Mouse (Mus musculus) MEL (cell line): ENCODE data around the gene Ccdc157. TPM values are rescaled to one million over a fixed set of nuclear protein-coding genes. Genes with fewer than 3 reads are reported as not detected.

Experiments used
- CTCF ChIP-seq, 3 experiments: IDR thresholded peaks in 2 of 3; conservative IDR thresholded peaks in 1 of 3; 2 replicates each; pipeline ENCODE4 v1.5.1; 2011 to 2012; ENCODE audit warnings: low read length in 3 of 3, low read depth in 2 of 3, mild to moderate bottlenecking in 2 of 3, improper control_type of control experiment in 1 of 3, inconsistent platforms in 1 of 3, mixed read lengths in 1 of 3, moderate library complexity in 1 of 3; ENCODE audit not compliant: control insufficient read depth in 1 of 3, insufficient read depth in 1 of 3, poor library complexity in 1 of 3, severe bottlenecking in 1 of 3
- EP300 ChIP-seq, 2 experiments: IDR thresholded peaks; 2 replicates each; pipeline ENCODE4 v1.6.1; 2011; ENCODE audit warnings: improper control_type of control experiment in 2 of 2, low read length in 2 of 2, low read depth in 1 of 2, mild to moderate bottlenecking in 1 of 2
- GABPA ChIP-seq: IDR thresholded peaks from 2 replicates; pipeline ENCODE4 v1.6.1; 2012; ENCODE audit warnings: low read depth, mild to moderate bottlenecking, inconsistent platforms, low read length, improper control_type of control experiment, moderate library complexity
- HCFC1 ChIP-seq: IDR thresholded peaks from 2 replicates; pipeline ENCODE4 v1.6.1; 2012; ENCODE audit warnings: low read depth, mild to moderate bottlenecking, inconsistent platforms, low read length, improper control_type of control experiment, moderate library complexity
- MAX ChIP-seq: IDR thresholded peaks from 2 replicates; pipeline ENCODE4 v1.6.1; 2011; ENCODE audit warnings: low read length, improper control_type of control experiment
- MEF2A ChIP-seq: IDR thresholded peaks from 2 replicates; pipeline ENCODE4 v1.6.1; 2014; ENCODE audit warnings: low read depth, mild to moderate bottlenecking, inconsistent platforms, low read length, improper control_type of control experiment; ENCODE audit not compliant: poor library complexity, insufficient replicate concordance, severe bottlenecking; ENCODE audit errors: extremely low read depth
- MXI1 ChIP-seq: IDR thresholded peaks from 2 replicates; pipeline ENCODE4 v1.6.1; 2011; ENCODE audit warnings: mild to moderate bottlenecking, low read depth, low read length, improper control_type of control experiment
- MYB ChIP-seq: IDR thresholded peaks from 2 replicates; pipeline ENCODE4 v1.6.1; 2011; ENCODE audit warnings: mild to moderate bottlenecking, low read depth, low read length, improper control_type of control experiment
- MYC ChIP-seq: IDR thresholded peaks from 2 replicates; pipeline ENCODE4 v1.6.1; 2011; ENCODE audit warnings: low read depth, mild to moderate bottlenecking, low read length, improper control_type of control experiment, moderate library complexity
- NRF1 ChIP-seq: IDR thresholded peaks from 2 replicates; pipeline ENCODE4 v1.6.1; 2014; ENCODE audit warnings: low read depth, mild to moderate bottlenecking, inconsistent platforms, low read length, improper control_type of control experiment, moderate library complexity; ENCODE audit not compliant: poor library complexity, insufficient read depth, severe bottlenecking
- POLR2A ChIP-seq, 2 experiments: IDR thresholded peaks; 2 replicates each; pipeline ENCODE4 v1.6.1; 2011 to 2012; ENCODE audit warnings: low read length in 2 of 2, mild to moderate bottlenecking in 2 of 2, control low read depth in 1 of 2, improper control_type of control experiment in 1 of 2, low read depth in 1 of 2, moderate library complexity in 1 of 2; ENCODE audit not compliant: control insufficient read depth in 1 of 2, insufficient read depth in 1 of 2, poor library complexity in 1 of 2
- POLR2AphosphoS2 ChIP-seq: IDR thresholded peaks from 2 replicates; pipeline ENCODE4 v1.6.1; 2011; ENCODE audit warnings: low read length, improper control_type of control experiment
- POLR2AphosphoS5 ChIP-seq: IDR thresholded peaks from 2 replicates; pipeline ENCODE4 v1.6.1; 2012; ENCODE audit warnings: low read depth, borderline replicate concordance, mild to moderate bottlenecking, inconsistent platforms, low read length, moderate library complexity, mixed read lengths
- RAD21 ChIP-seq: IDR thresholded peaks from 2 replicates; pipeline ENCODE4 v1.6.1; 2011; ENCODE audit warnings: mild to moderate bottlenecking, low read depth, low read length, improper control_type of control experiment
- RCOR1 ChIP-seq: IDR thresholded peaks from 2 replicates; pipeline ENCODE4 v1.6.1; 2012; ENCODE audit warnings: low read depth, mild to moderate bottlenecking, inconsistent platforms, low read length, improper control_type of control experiment
- TAL1 ChIP-seq: IDR thresholded peaks from 2 replicates; pipeline ENCODE4 v1.6.1; 2012; ENCODE audit warnings: mild to moderate bottlenecking, inconsistent platforms, low read length, moderate library complexity, mixed read lengths
- TBP ChIP-seq: IDR thresholded peaks from 2 replicates; pipeline ENCODE4 v1.8.0; 2011; ENCODE audit warnings: low read depth, low read length, improper control_type of control experiment
- TCF12 ChIP-seq: IDR thresholded peaks from 2 replicates; pipeline ENCODE4 v1.6.1; 2014; ENCODE audit warnings: low read depth, mild to moderate bottlenecking, inconsistent platforms, low read length, improper control_type of control experiment, moderate library complexity
- UBTF ChIP-seq: IDR thresholded peaks from 2 replicates; pipeline ENCODE4 v1.6.1; 2012; ENCODE audit warnings: low read depth, mild to moderate bottlenecking, inconsistent platforms, low read length, improper control_type of control experiment, moderate library complexity, borderline replicate concordance; ENCODE audit not compliant: insufficient read depth
- USF1 ChIP-seq: IDR thresholded peaks from 2 replicates; pipeline ENCODE4 v1.6.1; 2014; ENCODE audit warnings: low read depth, mild to moderate bottlenecking, inconsistent platforms, low read length, improper control_type of control experiment, moderate library complexity
- ZC3H11A ChIP-seq: IDR thresholded peaks from 2 replicates; pipeline ENCODE4 v1.6.1; 2012; ENCODE audit warnings: low read depth, mild to moderate bottlenecking, inconsistent platforms, low read length, improper control_type of control experiment
- ZKSCAN1 ChIP-seq: IDR thresholded peaks from 2 replicates; pipeline ENCODE4 v1.6.1; 2012; ENCODE audit warnings: low read depth, mild to moderate bottlenecking, inconsistent platforms, low read length, improper control_type of control experiment, moderate library complexity
- ZMIZ1 ChIP-seq: IDR thresholded peaks from 2 replicates; pipeline ENCODE4 v1.6.1; 2012; ENCODE audit warnings: low read depth, mild to moderate bottlenecking, inconsistent platforms, low read length, improper control_type of control experiment, moderate library complexity
- ZNF384 ChIP-seq: IDR thresholded peaks from 2 replicates; pipeline ENCODE4 v1.6.1; 2012; ENCODE audit warnings: low read depth, mild to moderate bottlenecking, inconsistent platforms, low read length, improper control_type of control experiment
- polyA plus RNA-seq, 2 experiments: library from polyadenylated mRNA; stranded (reverse) in 1 of 2; unstranded in 1 of 2; fragments of >175 nt in 1 of 2; fragments of >200 nt in 1 of 2; gene quantifications; 2 replicates each; pipeline versions ENCODE4 v1.2.1 to v1.2.4; 2012; ENCODE audit warnings: low replicate concordance in 2 of 2, low read depth in 1 of 2; ENCODE audit not compliant: insufficient read length in 2 of 2, insufficient read depth in 1 of 2, missing spikeins in 1 of 2
- total RNA-seq: library from RNA; depleted of rRNA; stranded (reverse); fragments of 300-350 nt; gene quantifications from 2 replicates; pipeline ENCODE4 v1.2.3, GENCODE M21; 2012

Ccdc157 gene
- total and polyA plus RNA-seq, 3 experiments, result 2.0 to 2.9 TPM; not detected in 1

- TF ChIP-seq UBTF, result 0 out of 2 replicates have a peak, but pooled peaks have one; percentile 67
- peak; percentile 99 for TF ChIP-seq USF1
- TF ChIP-seq ZKSCAN1, result 0 out of 2 replicates have a peak, but pooled peaks have one; percentile 19
- TF ChIP-seq CTCF (IDR thresholded peaks at IDR 0.05 in 2 of 3, conservative IDR thresholded peaks at IDR 0.05 in 1 of 3; ENCODE audit: control insufficient read depth in 1 of 3, insufficient read depth in 1 of 3, low read depth in 2 of 3, low read length in 3 of 3, poor library complexity in 1 of 3, severe bottlenecking in 1 of 3), result no peak
- TF ChIP-seq ZC3H11A, result no peak
- no peak for TF ChIP-seq RAD21
- TF ChIP-seq HCFC1, result peak; percentile 97
- no peak for TF ChIP-seq TAL1
- TF ChIP-seq RCOR1, result peak; percentile 27; the same call in 1 of the 2 replicates
- TF ChIP-seq POLR2A (IDR thresholded peaks at IDR 0.05; ENCODE audit: control insufficient read depth in 1 of 2, insufficient read depth in 1 of 2, low read depth in 1 of 2, low read length in 2 of 2, poor library complexity in 1 of 2), result peak; percentile 76 to 100; a peak in 3 of 4 replicates
- TF ChIP-seq MYC, result peak; percentile 94
- TF ChIP-seq NRF1, result peak; percentile 68
- TF ChIP-seq GABPA, result no peak
- TF ChIP-seq TCF12, result peak; percentile 70
- TF ChIP-seq TBP, result peak; percentile 95
- 0 out of 2 replicates have a peak, but pooled peaks have one; percentile 80 for TF ChIP-seq POLR2AphosphoS5
- peak; percentile 84 for TF ChIP-seq MXI1
- TF ChIP-seq ZNF384, result no peak
- no peak for TF ChIP-seq MEF2A
- TF ChIP-seq MYB, result peak; percentile 52
- TF ChIP-seq ZMIZ1, result peak; percentile 96
- TF ChIP-seq POLR2AphosphoS2, result peak; percentile 99
- TF ChIP-seq MAX, result peak; percentile 96
- TF ChIP-seq EP300 (IDR thresholded peaks at IDR 0.05; ENCODE audit: low read depth in 1 of 2, low read length in 2 of 2), result peak in 1 of 2 experiments; percentile 50; a peak in 1 of 4 replicates
Measured at GRCm38 (mm10) chr11:4096054-4096984, 63.8 kb downstream of the Ccdc157 start (continued).
